Mouse (Mus musculus) Muller cell, postnatal 12 days (primary cell): ENCODE results near the gene Nkd2.
A peak's percentile ranks its signal among the peaks of the same experiment; 100 is the strongest.

Source experiments
- DNase-seq: peaks from one replicate; pipeline ENCODE4 v3.0.0-alpha.2; 2015; ENCODE audit errors: inconsistent ontology term

Gene Nkd2

DNA sequence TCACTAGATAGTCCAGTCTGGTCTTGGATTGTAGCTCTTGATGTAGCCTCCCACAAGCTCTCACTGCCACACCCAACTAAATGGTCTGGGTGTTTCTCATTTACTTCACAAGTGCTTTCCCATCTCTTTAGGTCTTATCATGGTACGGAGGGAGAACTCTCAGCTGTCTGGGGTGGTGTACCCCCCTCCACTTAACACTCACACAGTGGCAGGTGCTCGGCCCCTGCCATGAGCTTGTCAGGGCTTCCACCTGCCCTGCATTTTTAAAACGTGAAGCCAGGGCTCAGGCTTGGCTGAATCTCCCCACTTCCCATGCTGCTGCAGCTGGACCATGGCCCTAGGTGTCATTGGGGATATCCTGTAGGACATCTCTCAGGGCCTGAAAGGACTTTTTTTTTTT lies 28.5 kb downstream of the Nkd2 start:
- DNase-seq = no peak

DNA sequence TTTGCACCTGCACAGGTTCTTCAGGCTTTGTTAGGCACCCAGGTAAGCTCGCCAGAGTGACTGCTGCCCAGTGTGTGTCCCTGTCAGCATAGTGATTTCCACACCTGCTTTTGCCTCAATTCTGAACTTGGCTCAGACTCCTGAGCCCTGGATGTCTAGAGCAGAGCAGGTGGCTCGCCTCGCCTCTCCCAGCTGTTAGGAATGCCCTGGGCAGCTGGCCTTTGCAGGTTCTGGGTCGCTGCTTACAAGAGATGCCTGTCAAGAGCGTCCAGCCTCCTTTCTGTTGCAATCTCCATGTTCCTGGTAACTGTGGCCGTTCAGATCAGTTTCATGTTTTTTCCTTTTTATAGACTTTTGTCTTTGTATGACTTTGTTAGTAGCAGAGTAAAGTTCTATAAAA lies 31.1 kb downstream of the Nkd2 start:
- DNase-seq = no peak

- no peak for DNase-seq
These were observed 33.2 kb downstream of the Nkd2 start for GRCm38 (mm10) chr13:73814181-73814580.

GRCm38 (mm10) chr13:73812936-73813335 lies 34.5 kb downstream of the Nkd2 start:
- no peak for DNase-seq

- DNase-seq = no peak
These were observed 42.5 kb downstream of the Nkd2 start for GRCm38 (mm10) chr13:73804914-73805313.

- peak; percentile 62 for DNase-seq
These were observed 43.8 kb downstream of the Nkd2 start for GRCm38 (mm10) chr13:73803450-73804178.

DNA sequence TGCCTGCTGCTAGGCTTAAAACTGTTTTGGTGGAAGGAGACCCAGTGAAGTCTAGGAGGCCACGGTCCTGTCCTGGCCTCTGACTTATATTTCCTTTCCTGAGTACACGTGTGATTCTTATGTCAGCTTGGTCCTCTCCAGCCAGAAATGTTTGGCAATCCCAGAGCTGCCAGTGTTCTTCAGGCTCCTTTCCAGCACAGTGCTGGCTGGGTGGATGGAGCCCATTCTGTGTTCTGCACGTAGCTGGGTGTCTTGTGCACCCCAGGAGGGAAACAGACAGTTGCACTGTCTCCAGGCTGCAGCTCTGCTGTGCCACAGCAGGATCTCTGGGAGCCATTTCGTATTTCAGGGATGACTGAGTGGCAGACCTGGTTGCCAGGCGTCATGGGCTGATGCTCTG lies 48.3 kb downstream of the Nkd2 start:
- DNase-seq = no peak

DNA sequence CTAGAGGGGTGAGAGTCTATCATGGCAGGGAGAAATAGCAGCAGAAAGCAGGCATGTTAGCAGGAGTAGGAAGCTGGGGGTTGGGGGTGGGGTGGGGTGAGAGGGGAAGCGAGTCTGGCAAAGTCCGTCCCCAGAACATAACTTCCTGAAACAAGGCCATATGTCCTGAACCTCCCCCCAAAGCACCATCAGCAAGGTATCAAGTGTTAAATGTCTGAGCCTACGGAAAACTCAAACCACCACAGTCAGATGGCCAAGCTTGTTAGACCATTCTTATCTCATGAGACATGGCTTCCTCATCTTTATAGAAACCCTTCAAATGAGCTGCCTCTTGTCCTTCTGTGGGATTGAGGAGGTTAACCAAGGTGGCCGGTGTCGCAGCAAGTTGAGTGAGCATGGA lies 54.3 kb downstream of the Nkd2 start:
- DNase-seq = no peak

DNA sequence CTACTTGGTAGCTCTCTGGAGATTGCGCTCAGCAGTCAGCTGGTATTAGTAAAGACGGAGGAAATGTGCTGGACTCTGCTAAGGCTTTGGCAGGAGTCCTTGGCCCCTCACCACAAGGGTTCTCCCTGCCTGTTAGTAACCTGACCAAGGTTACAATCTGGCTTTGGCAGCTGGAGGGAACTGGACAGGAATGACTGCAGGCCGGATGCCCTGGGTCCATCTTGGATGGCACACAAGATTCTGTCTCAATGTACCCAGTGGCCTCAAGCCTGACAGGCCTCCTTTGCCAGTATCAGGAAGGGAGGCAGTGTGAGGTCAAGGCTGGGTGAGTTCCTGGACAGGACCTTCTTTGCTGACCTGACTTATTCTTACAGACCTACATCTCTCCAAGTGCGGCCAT lies 55.3 kb downstream of the Nkd2 start:
- no peak for DNase-seq

- no peak for DNase-seq
These were observed 64.9 kb downstream of the Nkd2 start for GRCm38 (mm10) chr13:73782486-73782885.

DNA sequence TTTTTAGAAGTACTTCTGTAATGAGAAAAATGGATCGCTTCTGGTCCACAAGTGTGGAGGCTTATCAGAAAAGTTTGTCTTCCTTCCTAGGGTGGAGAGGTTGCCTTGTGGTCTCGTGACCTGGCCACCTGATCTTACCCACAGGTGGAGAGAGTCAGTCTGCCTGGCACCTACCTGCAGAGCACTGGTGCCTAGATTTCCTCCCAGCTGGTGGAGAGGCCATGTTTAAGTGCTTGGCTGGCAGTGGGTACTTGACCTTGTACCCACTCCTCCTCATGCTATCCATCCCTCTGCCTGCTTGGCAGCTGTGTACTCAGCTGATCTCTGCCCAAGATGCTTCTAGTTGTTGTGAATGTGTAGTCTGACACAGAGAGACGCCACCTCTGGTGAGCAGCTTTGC lies 69.9 kb downstream of the Nkd2 start:
- no peak for DNase-seq

DNA sequence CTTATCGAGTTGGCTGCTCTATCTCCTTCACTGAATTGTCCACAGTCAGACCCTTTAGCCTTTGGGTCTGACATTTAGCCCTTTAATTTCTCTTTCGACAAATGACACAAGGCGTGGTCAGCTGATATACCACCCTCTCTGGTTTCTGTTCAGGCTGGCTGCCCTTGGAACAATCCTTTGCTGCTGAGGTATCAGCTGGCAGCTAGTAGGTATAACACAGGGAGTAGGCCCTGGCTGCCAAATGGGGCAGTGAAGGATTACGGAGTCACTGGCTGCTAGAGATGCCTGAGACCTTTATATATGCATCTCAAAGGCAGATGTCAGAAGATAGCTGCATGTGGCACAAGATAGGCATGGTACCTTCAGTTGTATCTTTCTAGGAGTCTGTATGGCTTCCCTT lies 71.6 kb downstream of the Nkd2 start:
- no peak for DNase-seq

DNA sequence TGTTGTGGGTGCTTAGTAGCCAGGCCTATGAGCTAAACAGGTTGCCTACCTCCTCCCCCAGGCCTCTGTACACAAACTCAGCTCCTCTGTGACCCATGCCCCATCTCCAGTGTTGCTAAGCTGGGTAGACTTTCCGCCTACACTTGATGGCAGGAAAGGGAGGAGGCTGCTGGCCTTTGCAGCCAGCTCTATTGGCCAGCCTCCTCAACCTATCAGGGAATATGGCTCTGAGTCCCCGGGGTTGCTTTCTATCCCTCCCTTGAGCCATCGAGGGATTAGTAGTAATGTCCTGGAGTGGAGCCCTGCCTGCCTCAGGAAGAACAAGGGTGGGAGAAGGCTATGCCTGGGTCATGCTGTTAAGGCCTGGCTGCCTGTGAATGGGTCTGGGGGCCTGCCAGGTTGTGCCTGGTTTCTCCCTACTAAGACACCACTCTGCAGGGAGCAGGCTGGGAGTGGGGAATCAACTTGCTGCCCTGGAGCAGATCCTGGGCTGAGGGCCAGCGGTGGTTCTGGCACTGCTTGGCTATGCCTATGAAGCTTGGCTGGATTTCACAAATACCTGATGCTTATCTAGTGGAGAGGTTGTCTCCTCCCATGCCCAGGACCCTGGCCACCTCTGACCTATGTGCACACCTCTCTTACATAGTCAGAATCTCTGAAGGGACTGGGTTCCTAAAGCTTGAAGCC lies 73.8 kb downstream of the Nkd2 start:
- DNase-seq = peak; percentile 65

GRCm38 (mm10) chr13:73772655-73773054 lies 74.8 kb downstream of the Nkd2 start:
- DNase-seq = no peak

- no peak for DNase-seq
These were observed 76.3 kb downstream of the Nkd2 start for GRCm38 (mm10) chr13:73771131-73771530.

DNA sequence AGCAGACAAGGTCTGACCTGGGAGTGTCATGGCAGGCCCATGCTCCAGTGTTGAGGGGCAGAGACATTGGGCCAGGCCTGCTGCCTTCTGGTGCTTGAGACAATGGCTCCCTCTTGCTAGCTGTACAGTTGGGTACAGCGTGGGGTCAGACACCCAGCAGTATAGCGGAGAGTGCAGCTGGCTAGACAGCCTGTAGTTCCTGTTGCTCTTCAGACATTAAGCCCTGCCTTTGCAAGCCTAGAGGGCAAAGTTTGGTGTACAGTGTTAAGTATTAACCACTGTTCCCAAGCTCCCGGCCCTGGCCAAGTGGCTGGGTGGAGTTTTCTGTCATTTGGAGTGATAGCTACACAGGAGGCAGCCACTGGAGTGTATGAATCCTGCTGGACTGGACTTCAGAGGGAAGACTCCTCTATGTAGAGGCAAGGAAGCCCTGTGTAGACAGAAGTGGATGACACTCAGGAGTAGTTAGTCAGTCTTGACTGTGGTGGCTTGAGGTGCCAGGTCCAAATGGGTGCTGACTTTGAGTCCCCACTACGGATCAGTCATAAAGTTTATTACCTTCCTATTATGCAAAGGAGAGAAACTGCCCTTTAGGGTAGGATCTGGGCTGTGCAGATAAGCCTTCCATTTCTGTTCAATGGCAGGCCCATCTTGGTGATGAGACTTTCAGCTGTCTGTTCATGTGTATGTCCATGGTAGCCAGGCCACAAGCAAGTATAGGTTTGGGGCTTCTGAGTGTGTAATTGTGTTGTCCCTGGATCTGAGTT lies 77.3 kb downstream of the Nkd2 start:
- DNase-seq = no peak
